Mouse (Mus musculus): ENCODE measurements around the gene Ms4a6d.

- TF ChIP-seq CTCF (IDR thresholded peaks at IDR 0.05; ENCODE audit: control insufficient read depth, insufficient read depth, insufficient read length): no peak
- no peak for TF ChIP-seq MYOG (IDR thresholded peaks at IDR 0.05; ENCODE audit: control insufficient read depth, extremely low read depth, insufficient read length)
- TF ChIP-seq USF1 (IDR thresholded peaks at IDR 0.05; ENCODE audit: low read depth): no peak
These were observed 20.6 kb upstream of the Ms4a6d start for GRCm38 (mm10) chr19:11625231-11625630.
